Mouse (Mus musculus) retina, adult 2 months (tissue): ENCODE data around the gene Ugt1a8.
"Not testable (repeated sequence)": the region's sequence is repeated elsewhere in the genome, so short reads cannot be mapped to it uniquely, and the experiment has no call there.

Source experiments
- DNase-seq: peaks from one replicate; pipeline ENCODE4 v3.0.0-alpha.2; 2012; ENCODE audit warnings: low read depth, low spot score

Ugt1a8 gene

DNA sequence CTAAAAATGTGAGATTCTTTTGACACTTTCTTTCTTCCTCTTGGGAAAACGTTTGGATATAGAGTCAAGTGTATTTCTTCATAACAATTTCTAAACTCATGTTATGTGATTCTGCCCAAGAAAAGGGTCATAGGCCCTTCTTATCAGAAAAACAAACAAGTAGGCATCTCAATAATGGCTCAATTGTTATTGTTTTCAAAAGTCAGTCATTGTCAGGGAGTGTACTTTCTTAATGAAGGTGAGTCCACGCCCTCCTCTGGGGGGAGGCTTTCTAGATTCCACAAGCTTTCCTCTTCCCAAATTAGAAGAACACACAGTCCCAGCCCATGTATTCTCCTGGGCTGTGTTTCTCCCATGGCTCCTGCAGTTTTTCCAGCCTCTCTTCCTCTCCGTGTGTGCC, at the start of gene Ugt1a8:
Gene Ugt1a8 (plus strand): TSS at position 301 of the 400 bp plus-strand sequence.
- DNase-seq: no peak

DNA sequence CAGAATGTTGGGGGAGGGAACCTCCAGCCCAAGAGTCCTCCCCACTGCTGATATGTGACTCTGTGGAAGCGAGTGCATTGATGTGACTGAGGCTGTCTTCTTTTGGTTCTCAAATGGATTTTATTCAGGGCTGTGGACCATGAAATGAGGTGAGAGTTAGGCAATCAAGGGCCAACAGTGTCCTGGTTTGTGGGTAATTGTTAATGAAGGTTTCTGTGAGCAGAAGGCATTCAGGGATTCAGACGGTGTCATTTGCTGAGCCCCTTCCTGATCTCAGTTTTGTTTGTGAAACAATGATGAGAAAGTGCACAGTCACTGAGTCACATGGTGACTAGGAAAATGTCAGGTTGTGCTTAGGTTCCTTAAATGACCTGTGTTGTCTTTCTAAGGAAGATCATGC, 44.6 kb upstream of the Ugt1a8 start:
- not testable (repeated sequence) for DNase-seq

DNA sequence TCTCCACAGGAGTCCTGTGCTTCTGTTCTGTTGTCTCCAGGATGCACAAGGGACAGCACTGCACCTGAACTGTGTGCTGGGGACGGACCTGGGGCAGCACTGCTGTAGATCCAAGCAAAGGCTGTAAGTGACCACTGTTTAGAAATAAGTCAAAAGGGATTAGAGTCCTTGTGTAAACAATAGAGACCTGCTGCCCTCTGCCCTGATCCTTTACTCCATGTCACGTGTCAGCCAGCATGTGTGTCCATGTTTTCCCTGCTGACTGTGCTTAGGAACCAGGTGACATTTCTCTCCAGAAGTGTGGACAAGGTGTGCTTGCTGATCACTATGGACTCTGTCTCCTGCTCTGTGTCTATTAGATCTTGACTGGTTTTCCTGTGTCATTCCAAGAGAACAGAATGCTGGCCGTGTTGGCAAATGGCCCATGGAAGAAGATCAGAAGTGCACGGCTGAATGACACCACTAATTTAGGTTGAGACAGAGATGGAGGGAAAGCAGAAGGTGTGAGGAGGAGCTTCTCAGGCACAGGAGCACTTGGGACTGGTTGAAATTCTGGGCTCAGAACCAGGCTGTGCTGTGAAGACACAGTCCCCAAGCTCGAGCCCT, 42.7 kb upstream of the Ugt1a8 start:
- DNase-seq: not testable (repeated sequence)

DNA sequence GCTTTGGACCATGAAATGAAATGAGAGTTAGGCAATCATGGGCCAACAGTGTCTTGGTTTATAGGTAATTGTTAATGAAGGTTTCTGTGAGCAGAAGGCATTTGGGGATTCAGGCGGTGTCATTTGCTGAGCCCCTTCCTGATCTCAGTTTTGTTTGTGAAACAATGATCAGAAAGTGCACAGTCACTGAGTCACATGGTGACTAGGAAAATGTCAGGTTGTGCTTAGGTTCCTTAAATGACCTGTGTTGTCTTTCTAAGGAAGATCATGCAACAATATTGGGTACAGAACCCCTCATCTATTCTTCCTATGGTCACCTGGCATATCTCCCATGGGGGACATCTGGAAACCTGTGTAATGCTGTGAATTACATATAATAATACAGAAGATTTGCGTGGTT, 40.2 kb upstream of the Ugt1a8 start:
- DNase-seq: not testable (repeated sequence)

GRCm38 (mm10) chr1:88055088-88055487, 32.5 kb upstream of the Ugt1a8 start, which contains the start of gene Ugt1a10:
Gene Ugt1a10 (plus strand): TSS chr1:88055388.
- no peak for DNase-seq

GRCm38 (mm10) chr1:88066472-88067102, 21.0 kb upstream of the Ugt1a8 start:
- DNase-seq: not testable (repeated sequence)

DNA sequence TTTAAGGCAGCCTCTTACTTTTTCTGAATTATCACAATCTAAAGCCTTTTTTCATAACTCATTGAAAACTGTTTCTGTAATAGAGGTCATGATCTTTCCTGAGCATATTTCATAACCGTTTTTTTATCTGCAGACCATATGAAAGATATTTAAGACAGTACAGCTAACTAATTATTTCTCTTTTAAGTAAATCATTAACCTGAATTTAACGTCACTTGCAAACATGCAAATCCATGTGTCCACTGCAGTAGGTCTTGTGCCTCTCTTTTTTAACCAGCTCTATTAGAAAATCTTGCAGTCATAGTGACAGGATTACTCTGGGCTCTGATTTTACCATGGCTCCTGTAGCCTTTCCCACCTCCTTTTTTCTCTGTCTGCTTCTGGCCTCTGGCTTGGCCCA, 17.1 kb upstream of the Ugt1a8 start, which contains the start of gene Ugt1a9:
Gene Ugt1a9 (plus strand): TSS at position 306 of the 400 bp plus-strand sequence.
- no peak for DNase-seq

DNA sequence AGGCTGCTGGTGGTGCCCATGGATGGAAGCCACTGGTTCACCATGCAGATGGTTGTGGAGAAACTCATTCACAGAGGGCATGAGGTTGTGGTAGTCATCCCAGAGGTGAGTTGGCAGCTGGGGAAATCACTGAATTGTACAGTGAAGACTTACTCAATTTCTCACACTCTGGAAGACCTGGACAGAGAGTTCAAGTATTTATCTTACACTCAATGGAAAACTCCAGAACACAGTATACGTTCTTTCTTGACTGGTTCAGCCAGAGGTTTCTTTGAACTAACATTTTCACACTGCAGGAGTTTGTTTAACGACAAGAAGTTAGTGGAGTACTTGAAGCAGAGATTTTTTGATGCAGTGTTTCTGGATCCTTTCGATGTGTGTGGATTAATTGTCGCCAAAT, 16.7 kb upstream of the Ugt1a8 start:
- no peak for DNase-seq

GRCm38 (mm10) chr1:88074471-88074870, 13.1 kb upstream of the Ugt1a8 start:
- no peak for DNase-seq

- DNase-seq: no peak
Observed at GRCm38 (mm10) chr1:88077128-88077527, 10.5 kb upstream of the Ugt1a8 start.

DNA sequence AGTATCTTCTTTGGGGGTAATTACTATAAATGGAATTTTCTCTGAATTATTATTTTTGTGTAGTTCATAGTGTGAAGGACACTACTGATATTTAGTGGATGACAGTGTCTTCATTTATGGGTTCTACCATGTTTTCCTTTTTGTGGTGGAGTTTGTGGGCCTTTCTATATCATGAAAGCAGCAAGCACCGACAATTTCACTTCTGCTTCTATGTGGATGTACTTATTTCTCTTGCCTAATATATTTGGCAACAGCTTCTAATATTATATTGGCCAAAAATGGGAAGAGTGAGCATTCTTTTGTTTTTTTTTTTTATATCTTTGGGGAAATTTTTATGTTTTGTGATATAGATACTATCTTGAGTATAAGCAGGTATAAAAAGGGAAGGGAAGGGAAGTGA, 5.9 kb upstream of the Ugt1a8 start:
- DNase-seq: no peak

DNA sequence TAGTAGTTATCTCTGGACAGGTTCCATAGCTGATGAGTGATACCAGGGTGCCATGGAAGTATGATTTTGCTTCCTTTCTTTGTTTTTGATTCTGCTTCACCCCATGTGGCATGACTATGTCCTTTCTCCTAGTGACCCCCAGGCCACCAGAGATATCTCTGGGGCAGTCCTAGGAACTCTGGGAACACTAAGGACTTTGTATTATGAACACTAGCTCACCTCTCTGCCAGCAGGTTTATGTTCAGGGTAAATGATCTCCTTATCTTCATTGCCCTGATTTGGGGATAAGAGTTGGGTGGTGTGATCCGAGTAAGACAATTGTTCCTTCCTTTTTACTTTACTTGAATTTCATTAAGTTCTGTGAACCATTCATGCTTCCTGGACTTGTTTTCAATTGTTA, 1.5 kb upstream of the Ugt1a8 start:
- no peak for DNase-seq

- DNase-seq: no peak
Observed at GRCm38 (mm10) chr1:88092341-88092740, 4.7 kb downstream of the Ugt1a8 start.

DNA sequence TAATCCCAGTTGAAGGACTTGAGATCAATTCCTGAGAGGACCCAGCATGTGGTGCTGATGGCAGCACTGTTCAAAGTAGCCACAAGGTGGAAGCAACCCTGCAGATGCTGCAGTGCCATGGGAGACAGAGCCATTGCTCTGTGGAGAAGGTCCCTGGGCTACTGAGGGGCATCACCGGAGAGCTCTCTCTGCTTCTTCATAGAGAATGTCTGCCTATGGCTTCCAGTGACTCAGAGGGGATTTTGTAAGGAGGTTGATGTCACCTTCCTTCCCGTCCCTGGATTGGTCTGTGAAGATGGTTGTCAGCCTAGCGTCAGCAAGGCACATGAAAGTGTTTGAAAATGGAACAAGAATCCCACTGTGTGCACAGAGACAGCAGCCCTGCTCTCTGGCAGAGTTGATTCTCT, 6.7 kb downstream of the Ugt1a8 start:
- DNase-seq: not testable (repeated sequence)

GRCm38 (mm10) chr1:88094941-88095492, 7.4 kb downstream of the Ugt1a8 start, which contains the start of gene Ugt1a7c:
Gene Ugt1a7c (plus strand): TSS chr1:88095062.
- DNase-seq: no peak

DNA sequence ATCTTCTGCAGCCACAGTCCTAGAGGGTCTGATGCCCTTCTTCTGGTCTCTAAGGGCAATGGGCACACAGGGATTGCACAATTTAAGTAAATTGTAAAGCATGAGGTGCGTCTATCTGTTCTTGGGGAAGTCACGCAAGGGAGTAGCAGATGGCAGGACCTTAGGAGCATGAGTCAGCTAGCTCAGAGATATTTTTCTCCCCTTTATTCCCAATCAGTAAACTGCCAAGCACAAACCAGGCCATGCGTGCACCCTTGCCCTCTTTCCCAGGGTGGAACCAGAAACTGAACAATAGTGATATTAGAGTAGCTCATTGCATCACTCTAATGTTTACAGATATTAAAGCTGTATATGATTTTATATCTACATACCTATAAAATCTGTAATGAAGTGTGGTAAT, 10.9 kb downstream of the Ugt1a8 start:
- not testable (repeated sequence) for DNase-seq

DNA sequence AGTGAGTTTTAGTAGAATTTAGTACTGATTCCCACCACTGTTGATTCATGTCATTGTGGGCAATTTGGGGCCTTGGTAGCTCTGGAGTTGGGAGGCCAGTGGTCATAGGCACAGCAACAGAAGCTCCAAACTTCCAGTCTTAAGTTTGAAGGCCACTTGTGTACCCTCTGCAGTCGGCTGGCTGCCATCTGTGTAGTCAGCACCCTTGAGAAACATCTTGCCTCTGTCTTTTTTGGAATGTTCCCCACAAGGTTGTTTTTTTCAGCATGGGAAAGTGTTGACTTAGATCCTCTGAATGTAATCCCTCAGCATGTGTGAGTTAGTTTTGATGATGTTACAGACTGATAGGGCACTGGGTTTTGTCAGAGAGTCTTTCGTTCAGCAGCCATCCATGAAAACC, 12.1 kb downstream of the Ugt1a8 start:
- DNase-seq: not testable (repeated sequence)

- DNase-seq: not testable (repeated sequence)
Observed at GRCm38 (mm10) chr1:88103019-88103418, 15.4 kb downstream of the Ugt1a8 start, which contains the start of gene Ugt1a6b. Gene Ugt1a6b (plus strand): TSS chr1:88103252.

DNA sequence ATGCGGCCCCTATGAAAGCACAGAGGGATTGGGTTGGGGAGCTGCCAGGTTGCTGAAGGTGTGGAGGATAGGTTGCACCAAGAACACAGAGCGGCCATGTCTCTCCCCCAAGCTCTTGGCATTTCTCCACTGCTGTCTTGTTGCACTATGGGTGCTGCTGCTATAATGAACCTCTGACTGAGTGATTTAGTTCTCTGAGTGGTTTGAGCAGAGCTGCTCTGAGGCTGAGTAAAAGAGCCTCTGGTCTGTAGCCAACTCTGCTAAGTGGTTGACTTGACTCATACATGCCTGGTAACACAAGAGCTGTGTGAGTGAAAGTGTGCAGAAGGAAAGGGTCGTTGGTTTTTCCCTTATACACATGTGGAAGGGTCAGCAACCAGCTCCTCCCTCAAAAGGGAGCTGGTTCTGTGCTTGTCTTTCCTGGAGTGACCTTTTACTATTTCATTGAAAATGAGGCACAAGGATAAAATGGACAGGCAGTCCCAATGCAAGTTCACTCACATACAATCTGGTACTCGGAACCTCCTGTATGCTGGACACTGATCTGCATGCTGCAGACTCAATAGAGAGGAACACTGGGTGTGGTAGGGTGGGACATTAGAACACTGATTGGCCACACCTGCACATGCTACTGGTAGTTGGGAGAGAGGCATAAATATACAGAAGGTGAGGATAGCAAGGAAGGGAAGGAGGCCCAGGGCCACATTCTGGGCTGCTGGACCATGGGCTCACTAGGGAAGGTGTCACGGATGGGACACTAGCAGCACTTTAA, 16.3 kb downstream of the Ugt1a8 start:
- not testable (repeated sequence) for DNase-seq

DNA sequence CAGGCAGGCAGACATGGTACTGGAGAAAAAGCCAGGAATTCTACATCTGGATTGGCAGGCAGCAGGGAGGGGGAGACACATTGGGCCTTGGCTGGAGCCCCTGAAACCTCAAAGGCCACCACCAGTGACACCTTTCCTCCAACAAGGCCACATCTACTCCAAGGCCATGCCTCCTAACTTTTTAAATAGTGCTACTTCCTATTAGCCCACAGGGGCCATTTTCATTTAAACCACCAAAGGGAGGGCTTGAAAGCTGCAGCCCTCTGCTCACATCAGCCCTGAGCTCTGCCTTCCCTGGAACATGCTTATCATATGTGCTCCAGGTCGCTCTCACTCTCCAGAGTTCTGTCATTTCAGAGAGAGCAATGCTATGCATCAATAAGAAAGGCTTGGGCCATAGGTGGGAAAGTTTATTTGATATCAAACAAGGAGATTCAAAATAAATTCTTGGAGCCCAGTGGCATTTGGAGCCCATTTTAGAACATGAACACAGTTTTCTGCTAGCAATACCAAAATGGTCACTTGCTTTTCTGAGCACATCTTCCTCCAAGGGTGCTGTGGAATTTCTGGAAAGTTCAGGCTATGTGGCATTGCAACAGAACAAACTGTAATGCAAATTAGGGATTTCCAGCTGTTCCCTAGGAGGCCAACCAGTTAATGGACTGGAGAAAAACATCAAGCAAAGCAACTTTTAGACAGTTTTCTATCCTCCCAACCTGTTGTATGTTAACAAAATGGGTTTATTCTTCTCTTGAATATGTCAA, 17.2 kb downstream of the Ugt1a8 start:
- no peak for DNase-seq

GRCm38 (mm10) chr1:88105656-88106055, 18.0 kb downstream of the Ugt1a8 start:
- DNase-seq: no peak
